Mouse (Mus musculus): ENCODE results near the gene Rbms3.

DNA sequence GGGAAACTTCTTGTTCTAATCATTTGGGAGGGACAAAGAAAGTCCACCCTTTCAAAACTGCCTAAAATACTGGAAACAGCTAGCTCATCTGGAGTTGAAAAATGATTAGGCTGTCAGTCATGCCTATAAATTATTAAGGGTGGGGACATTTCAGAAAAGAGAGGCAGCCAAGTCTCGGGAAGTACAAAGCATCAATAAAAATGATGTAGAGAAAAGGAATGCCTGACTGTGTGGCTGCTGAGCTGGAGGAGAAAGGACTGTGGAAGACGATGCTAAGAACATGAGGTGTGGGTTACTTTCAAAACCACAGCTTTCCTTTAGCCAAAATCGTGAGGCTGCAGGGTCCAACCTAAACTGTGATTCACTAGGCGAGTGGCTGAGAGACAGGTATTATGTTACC lies 1037.2 kb downstream of the Rbms3 start:
- TF ChIP-seq POLR2A (IDR thresholded peaks at IDR 0.05; ENCODE audit: extremely low read depth, insufficient read depth, low read length) (no peak), CTCF (IDR thresholded peaks at IDR 0.05; ENCODE audit: low read depth, low read length) (no peak)

All from liver, adult 2 months (tissue).